Mouse (Mus musculus) limb, embryonic 14.5 days (tissue): ENCODE results near the gene Syce3. TPM values are rescaled to one million over a fixed set of nuclear protein-coding genes. Genes with fewer than 3 reads are reported as not detected.
A peak's percentile ranks its signal among the peaks of the same experiment; 100 is the strongest.

Experiments used
- ATAC-seq: fragments of 200-750 bp; cut with Nextera tagmentation; 2 replicates; pipeline ENCODE4 v1.8.0; 2017; ENCODE audit warnings: low read depth, moderate number of reproducible peaks, moderate TSS enrichment; ENCODE audit not compliant: low FRiP score
- DNase-seq: peaks from one replicate; pipeline ENCODE4 v3.0.0-alpha.2; 2015; ENCODE audit warnings: low spot score
- H3K27ac ChIP-seq: fragments of 300-500 bp; sonication (generic); replicated peaks from 2 replicates; pipeline ENCODE4 v1.5.1; 2014; ENCODE audit warnings: low read depth, mild to moderate bottlenecking, low read length, moderate library complexity, mixed read lengths
- H3K27me3 ChIP-seq: fragments of 300-500 bp; sonication (generic); 2 replicates; pipeline ENCODE4 v1.6.1; 2014; ENCODE audit warnings: low read length, mixed read lengths; ENCODE audit not compliant: control insufficient read depth, insufficient read depth
- H3K36me3 ChIP-seq: fragments of 300-500 bp; sonication (generic); 2 replicates; pipeline ENCODE4 v1.6.1; 2014; ENCODE audit warnings: mild to moderate bottlenecking, low read length, moderate library complexity, mixed read lengths; ENCODE audit not compliant: control insufficient read depth, insufficient read depth
- H3K4me1 ChIP-seq: fragments of 300-500 bp; sonication (generic); 2 replicates; pipeline ENCODE4 v1.6.1; 2014; ENCODE audit warnings: antibody characterized with exemption, low read length, mixed read lengths; ENCODE audit not compliant: control insufficient read depth, insufficient read depth
- H3K4me2 ChIP-seq: fragments of 300-500 bp; sonication (generic); replicated peaks from 2 replicates; pipeline ENCODE4 v1.6.1; 2014; ENCODE audit warnings: low read depth, mild to moderate bottlenecking, low read length, moderate library complexity; ENCODE audit not compliant: severe bottlenecking
- H3K4me3 ChIP-seq: fragments of 300-500 bp; sonication (generic); replicated peaks from 2 replicates; pipeline ENCODE4 v1.5.1; 2014; ENCODE audit warnings: low read length
- H3K9ac ChIP-seq: fragments of 300-500 bp; sonication (generic); 2 replicates; pipeline ENCODE4 v1.6.1; 2014; ENCODE audit warnings: mild to moderate bottlenecking, low read depth, low read length, moderate library complexity; ENCODE audit not compliant: severe bottlenecking
- H3K9me3 ChIP-seq: fragments of 300-500 bp; sonication (generic); 2 replicates; pipeline ENCODE4 v1.6.1; 2016; ENCODE audit warnings: low read length; ENCODE audit not compliant: control insufficient read depth
- POLR2A ChIP-seq: fragments of 200-500 bp; IDR thresholded peaks from 2 replicates; pipeline ENCODE4 v1.8.0; 2012; ENCODE audit warnings: inconsistent platforms, mild to moderate bottlenecking, moderate library complexity, borderline replicate concordance; ENCODE audit not compliant: insufficient read depth, insufficient read length; ENCODE audit errors: extremely low read depth
- WGBS: fragments of 180-500 bp; shearing (Covaris S2); extraction: QIAGEN DNeasy Blood & Tissue Kit; methylation state at CpG from one replicate; pipeline ENCODE4 v1.1.7; 2014; 5-methylcytosine and 5-hydroxymethylcytosine counted together
- polyA plus RNA-seq, 2 experiments: library from polyadenylated mRNA; depleted of rRNA in 1 of 2; stranded (reverse) in 1 of 2; unstranded in 1 of 2; fragments of >200 nt; fragmentation: Nextera tagmentation in 1 of 2; extraction: Ambion mirVana in 1 of 2; gene quantifications; 2 replicates each; pipeline versions ENCODE4 v1.2.1 to v1.2.3; 2012 to 2014

Syce3 gene
- polyA plus RNA-seq, 2 experiments: not detected

- Histone ChIP-seq H3K4me2 (peak within 1 kb of the TSS; percentile 79), H3K27ac (no peak within 1 kb of the TSS), H3K4me1 (peaks cover 4% of the 10 kb centered on the region; the same call in 1 of the 2 replicates), H3K36me3 (no peaks in the 10 kb centered on the region), H3K4me3 (peak within 1 kb of the TSS; percentile 47), H3K9me3 (no peaks in the 10 kb centered on the region), H3K9ac (no peak within 1 kb of the TSS), H3K27me3 (peaks cover 12% of the 10 kb centered on the region)
- no peak; the same call in 1 of the 2 replicates for ATAC-seq
- DNase-seq: no peak
- 0% methylated on average over 33 of the region's 53 CpGs for WGBS
- no peak for TF ChIP-seq POLR2A
Observed at GRCm38 (mm10) chr15:89453865-89454478, 43.7 kb upstream of the Syce3 start, which contains the start of gene Mapk8ip2. Gene Mapk8ip2, plus strand, starts transcription at chr15:89453913.

- H3K36me3 ChIP-seq: no peaks in the 10 kb centered on the region
- no peaks in the 10 kb centered on the region for H3K9me3 ChIP-seq
- H3K4me1 ChIP-seq: peaks cover 4% of the 10 kb centered on the region; the same call in 1 of the 2 replicates
- no peak overlapping the region for H3K27ac ChIP-seq
- H3K4me3 ChIP-seq: peak overlapping the region; percentile 47
- peak overlapping the region; percentile 79 for H3K4me2 ChIP-seq
- 5% methylated on average over 23 of the region's 24 CpGs for WGBS
- no peak; the same call in 1 of the 2 replicates for ATAC-seq
- TF ChIP-seq POLR2A: no peak
- peak; percentile 82 for DNase-seq
- H3K27me3 ChIP-seq: peaks cover 12% of the 10 kb centered on the region
- no peak overlapping the region for H3K9ac ChIP-seq
Observed at GRCm38 (mm10) chr15:89452906-89453864, 42.9 kb upstream of the Syce3 start.

- H3K4me2 ChIP-seq: no peak overlapping the region
- H3K9ac ChIP-seq: no peak overlapping the region
- no peaks in the 10 kb centered on the region for H3K4me1 ChIP-seq
- H3K9me3 ChIP-seq: no peaks in the 10 kb centered on the region
- H3K36me3 ChIP-seq: no peaks in the 10 kb centered on the region
- no peak overlapping the region for H3K4me3 ChIP-seq
- H3K27me3 ChIP-seq: no peaks in the 10 kb centered on the region
- TF ChIP-seq POLR2A: no peak
- no peak overlapping the region for H3K27ac ChIP-seq
- ATAC-seq (no peak), DNase-seq (no peak)
- 36% methylated on average over 8 of the region's 8 CpGs for WGBS
Observed at GRCm38 (mm10) chr15:89442486-89443070, 32.3 kb upstream of the Syce3 start.

- no peaks in the 10 kb centered on the region for H3K27me3 ChIP-seq
- no peak for TF ChIP-seq POLR2A
- 82% methylated on average over 5 of the region's 5 CpGs for WGBS
- H3K4me3 ChIP-seq: no peak overlapping the region
- no peaks in the 10 kb centered on the region for H3K9me3 ChIP-seq
- no peak overlapping the region for H3K9ac ChIP-seq
- no peaks in the 10 kb centered on the region for H3K36me3 ChIP-seq
- no peaks in the 10 kb centered on the region for H3K4me1 ChIP-seq
- no peak for DNase-seq
- no peak overlapping the region for H3K4me2 ChIP-seq
- no peak overlapping the region for H3K27ac ChIP-seq
- ATAC-seq: no peak
Observed at GRCm38 (mm10) chr15:89435878-89436277, 25.6 kb upstream of the Syce3 start.

- TF ChIP-seq POLR2A: no peak
- no peaks in the 10 kb centered on the region for H3K27me3 ChIP-seq
Observed at GRCm38 (mm10) chr15:89434136-89434535, 23.8 kb upstream of the Syce3 start.

More at GRCm38 (mm10) chr15:89434136-89434535, 23.8 kb upstream of the Syce3 start:
- Histone ChIP-seq H3K4me2 (no peak overlapping the region), H3K36me3 (no peaks in the 10 kb centered on the region), H3K9ac (no peak overlapping the region), H3K9me3 (no peaks in the 10 kb centered on the region), H3K4me3 (no peak overlapping the region), H3K4me1 (no peaks in the 10 kb centered on the region), H3K27ac (no peak overlapping the region)
- DNase-seq (no peak), ATAC-seq (no peak)
- WGBS: 74% methylated on average over 3 of the region's 3 CpGs
